Mouse (Mus musculus) myocyte (in vitro differentiated cells): ENCODE measurements around the gene Defb48.

Experiments
- CEBPB ChIP-seq: IDR thresholded peaks from 2 replicates; pipeline ENCODE4 v1.6.1; 2011; ENCODE audit warnings: mild to moderate bottlenecking, moderate library complexity; ENCODE audit not compliant: poor library complexity, insufficient read depth, severe bottlenecking
- MYOD1 ChIP-seq, 3 experiments: IDR thresholded peaks; one replicate each; pipeline ENCODE4 v1.6.1; 2011; ENCODE audit warnings: control low read depth in 2 of 3, low read depth in 2 of 3, mild to moderate bottlenecking in 2 of 3, moderate library complexity in 1 of 3; ENCODE audit not compliant: insufficient read length in 2 of 3, control insufficient read depth in 1 of 3
- POLR2A ChIP-seq: IDR thresholded peaks from one replicate; pipeline ENCODE4 v1.6.1; 2011; ENCODE audit warnings: low read depth, mild to moderate bottlenecking, control low read depth, moderate library complexity; ENCODE audit not compliant: insufficient read length
- POLR2AphosphoS2 ChIP-seq: IDR thresholded peaks from one replicate; pipeline ENCODE4 v1.6.1; 2011; ENCODE audit warnings: low read depth, control low read depth; ENCODE audit not compliant: insufficient read length
- SRF ChIP-seq: IDR thresholded peaks from one replicate; pipeline ENCODE4 v1.6.1; 2011; ENCODE audit warnings: low read depth; ENCODE audit not compliant: control insufficient read depth, insufficient read length
- TCF12 ChIP-seq: IDR thresholded peaks from one replicate; pipeline ENCODE4 v1.6.1; 2011; ENCODE audit warnings: mild to moderate bottlenecking, control low read depth; ENCODE audit not compliant: poor library complexity, insufficient read depth, severe bottlenecking
- USF1 ChIP-seq: IDR thresholded peaks from one replicate; pipeline ENCODE4 v1.6.1; 2011; ENCODE audit warnings: low read depth, mild to moderate bottlenecking, control low read depth, moderate library complexity

DNA sequence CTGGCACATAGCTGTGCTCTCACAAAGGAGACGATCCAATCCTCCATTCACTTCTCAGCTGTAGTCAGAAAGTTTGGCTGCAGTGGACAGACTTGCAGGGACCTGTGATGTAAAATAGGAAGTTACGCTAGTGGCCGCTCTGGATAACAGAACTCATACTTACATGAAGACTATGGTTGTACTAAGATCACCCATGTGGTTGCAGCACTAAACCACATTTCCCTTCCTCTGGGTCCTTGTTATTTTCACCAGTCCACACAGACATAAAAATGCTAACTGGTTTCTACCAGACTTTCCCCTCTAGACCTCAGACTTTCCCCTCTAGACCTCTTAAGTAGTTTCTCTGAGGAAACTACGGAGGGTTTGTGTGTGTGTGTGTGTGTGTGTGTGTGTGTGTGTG is 14.7 kb upstream of the Defb48 start:
- TF ChIP-seq CEBPB (no peak), POLR2AphosphoS2 (no peak), POLR2A (no peak), USF1 (no peak), SRF (no peak), MYOD1 (IDR thresholded peaks at IDR 0.05; ENCODE audit: control insufficient read depth in 1 of 3, insufficient read length in 2 of 3, low read depth in 2 of 3) (no peak), TCF12 (no peak)
